Mouse (Mus musculus): ENCODE results near the gene Gm10322. TPM values are rescaled to one million over a fixed set of nuclear protein-coding genes. Genes with fewer than 3 reads are reported as not detected.

The Gm10322 gene
- polyA plus RNA-seq, 1 experiment: not detected

GRCm38 (mm10) chr10:59604879-59605464 lies 10.9 kb upstream of the Gm10322 start:
- Histone ChIP-seq H3K4me3 (replicated peaks; ENCODE audit: control insufficient read depth, low read depth, low read length) (no peak overlapping the region), H3K4me1 (ENCODE audit: control insufficient read depth, insufficient read depth, low read length) (peaks cover 4% of the 10 kb centered on the region), H3K27ac (ENCODE audit: control insufficient read depth, insufficient read depth, low read depth, low read length, poor library complexity) (no peak overlapping the region)
- 75% methylated on average over 11 of the region's 11 CpGs for WGBS
- TF ChIP-seq POLR2A (IDR thresholded peaks at IDR 0.05; ENCODE audit: borderline replicate concordance, control insufficient read depth, low read depth, low read length): no peak
- TF ChIP-seq CTCF (IDR thresholded peaks at IDR 0.05; ENCODE audit: control insufficient read depth, insufficient read depth, low read length): no peak

GRCm38 (mm10) chr10:59613276-59613675 lies 2.6 kb upstream of the Gm10322 start:
- TF ChIP-seq POLR2A (IDR thresholded peaks at IDR 0.05; ENCODE audit: borderline replicate concordance, control insufficient read depth, low read depth, low read length) (no peak), CTCF (IDR thresholded peaks at IDR 0.05; ENCODE audit: control insufficient read depth, insufficient read depth, low read length) (no peak)
- H3K27ac ChIP-seq (ENCODE audit: control insufficient read depth, insufficient read depth, low read depth, low read length, poor library complexity): no peak overlapping the region; the same call in 1 of the 2 replicates
- 42% methylated on average over 5 of the region's 5 CpGs for WGBS
- H3K4me3 ChIP-seq (replicated peaks; ENCODE audit: control insufficient read depth, low read depth, low read length): no peak overlapping the region
- peaks cover 6% of the 10 kb centered on the region; the same call in 1 of the 2 replicates for H3K4me1 ChIP-seq (ENCODE audit: control insufficient read depth, insufficient read depth, low read length)

- peaks cover 4% of the 10 kb centered on the region; the same call in 1 of the 2 replicates for H3K4me1 ChIP-seq (ENCODE audit: control insufficient read depth, insufficient read depth, low read length)
- TF ChIP-seq POLR2A (IDR thresholded peaks at IDR 0.05; ENCODE audit: borderline replicate concordance, control insufficient read depth, low read depth, low read length): no peak
- TF ChIP-seq CTCF (IDR thresholded peaks at IDR 0.05; ENCODE audit: control insufficient read depth, insufficient read depth, low read length): no peak
- no peak overlapping the region for H3K27ac ChIP-seq (ENCODE audit: control insufficient read depth, insufficient read depth, low read depth, low read length, poor library complexity)
- no peak overlapping the region for H3K4me3 ChIP-seq (replicated peaks; ENCODE audit: control insufficient read depth, low read depth, low read length)
- WGBS: 79% methylated on average over 5 of the region's 5 CpGs
Measured at GRCm38 (mm10) chr10:59614141-59614540, 1.7 kb upstream of the Gm10322 start.

GRCm38 (mm10) chr10:59615411-59615810 lies 452 bp upstream of the Gm10322 start:
- Histone ChIP-seq H3K4me1 (ENCODE audit: control insufficient read depth, insufficient read depth, low read length) (peaks cover 4% of the 10 kb centered on the region; the same call in 1 of the 2 replicates), H3K27ac (ENCODE audit: control insufficient read depth, insufficient read depth, low read depth, low read length, poor library complexity) (no peak overlapping the region), H3K4me3 (replicated peaks; ENCODE audit: control insufficient read depth, low read depth, low read length) (peak overlapping the region; percentile 72)
- TF ChIP-seq POLR2A (IDR thresholded peaks at IDR 0.05; ENCODE audit: borderline replicate concordance, control insufficient read depth, low read depth, low read length): no peak
- no peak for TF ChIP-seq CTCF (IDR thresholded peaks at IDR 0.05; ENCODE audit: control insufficient read depth, insufficient read depth, low read length)
- WGBS: 38% methylated on average over 5 of the region's 5 CpGs

GRCm38 (mm10) chr10:59616522-59616921 lies 659 bp downstream of the Gm10322 start, which contains the start of gene Mcu:
Gene Mcu, minus strand, starts transcription at chr10:59616692.
- under 1% methylated on average over 35 of the region's 36 CpGs for WGBS
- TF ChIP-seq POLR2A (IDR thresholded peaks at IDR 0.05; ENCODE audit: borderline replicate concordance, control insufficient read depth, low read depth, low read length) (peak; percentile 84; the same call in 1 of the 2 replicates), CTCF (IDR thresholded peaks at IDR 0.05; ENCODE audit: control insufficient read depth, insufficient read depth, low read length) (no peak)
- Histone ChIP-seq H3K4me1 (ENCODE audit: control insufficient read depth, insufficient read depth, low read length) (peaks cover 4% of the 10 kb centered on the region; the same call in 1 of the 2 replicates), H3K27ac (ENCODE audit: control insufficient read depth, insufficient read depth, low read depth, low read length, poor library complexity) (peak within 1 kb of the TSS; percentile 76), H3K4me3 (replicated peaks; ENCODE audit: control insufficient read depth, low read depth, low read length) (peak within 1 kb of the TSS; percentile 72)

- 43% methylated on average over 7 of the region's 7 CpGs for WGBS
- TF ChIP-seq POLR2A (IDR thresholded peaks at IDR 0.05; ENCODE audit: borderline replicate concordance, control insufficient read depth, low read depth, low read length): no peak
- TF ChIP-seq CTCF (IDR thresholded peaks at IDR 0.05; ENCODE audit: control insufficient read depth, insufficient read depth, low read length): no peak
- Histone ChIP-seq H3K4me1 (ENCODE audit: control insufficient read depth, insufficient read depth, low read length) (peaks cover 4% of the 10 kb centered on the region; the same call in 1 of the 2 replicates), H3K27ac (ENCODE audit: control insufficient read depth, insufficient read depth, low read depth, low read length, poor library complexity) (no peak overlapping the region), H3K4me3 (replicated peaks; ENCODE audit: control insufficient read depth, low read depth, low read length) (no peak overlapping the region)
Measured at GRCm38 (mm10) chr10:59617776-59618175, 1.9 kb downstream of the Gm10322 start.

- H3K4me1 ChIP-seq (ENCODE audit: control insufficient read depth, insufficient read depth, low read length): no peaks in the 10 kb centered on the region; the same call in 1 of the 2 replicates
- TF ChIP-seq CTCF (IDR thresholded peaks at IDR 0.05; ENCODE audit: control insufficient read depth, insufficient read depth, low read length) (no peak), POLR2A (IDR thresholded peaks at IDR 0.05; ENCODE audit: borderline replicate concordance, control insufficient read depth, low read depth, low read length) (no peak)
- no peak overlapping the region for H3K27ac ChIP-seq (ENCODE audit: control insufficient read depth, insufficient read depth, low read depth, low read length, poor library complexity)
- no peak overlapping the region for H3K4me3 ChIP-seq (replicated peaks; ENCODE audit: control insufficient read depth, low read depth, low read length)
- WGBS: 34% methylated on average over 10 of the region's 10 CpGs
Measured at GRCm38 (mm10) chr10:59621355-59621754, 5.5 kb downstream of the Gm10322 start.

GRCm38 (mm10) chr10:59623496-59623895 lies 7.6 kb downstream of the Gm10322 start:
- H3K4me3 ChIP-seq (replicated peaks; ENCODE audit: control insufficient read depth, low read depth, low read length): no peak overlapping the region
- 10% methylated on average over 5 of the region's 5 CpGs for WGBS
- TF ChIP-seq POLR2A (IDR thresholded peaks at IDR 0.05; ENCODE audit: borderline replicate concordance, control insufficient read depth, low read depth, low read length) (no peak), CTCF (IDR thresholded peaks at IDR 0.05; ENCODE audit: control insufficient read depth, insufficient read depth, low read length) (no peak)
- H3K4me1 ChIP-seq (ENCODE audit: control insufficient read depth, insufficient read depth, low read length): no peaks in the 10 kb centered on the region
- no peak overlapping the region for H3K27ac ChIP-seq (ENCODE audit: control insufficient read depth, insufficient read depth, low read depth, low read length, poor library complexity)

Measured in bone marrow, adult 2 months (tissue).